Mouse (Mus musculus): ENCODE measurements around the gene Vps37c.

The Vps37c gene

GRCm38 (mm10) chr19:10742145-10742544 lies 53.6 kb downstream of the Vps37c start:
- no peak for DNase-seq (ENCODE audit: low spot score)

- no peak for DNase-seq (ENCODE audit: low spot score)
Observed at GRCm38 (mm10) chr19:10742565-10742964, 54.0 kb downstream of the Vps37c start.

- DNase-seq (ENCODE audit: low spot score) = no peak
Observed at GRCm38 (mm10) chr19:10747182-10747581, 58.6 kb downstream of the Vps37c start.

- no peak for DNase-seq (ENCODE audit: low spot score)
Observed at GRCm38 (mm10) chr19:10747718-10748117, 59.2 kb downstream of the Vps37c start.

GRCm38 (mm10) chr19:10748401-10749102 lies 60.0 kb downstream of the Vps37c start:
- no peak for DNase-seq (ENCODE audit: low spot score)

GRCm38 (mm10) chr19:10749295-10749694 lies 60.8 kb downstream of the Vps37c start:
- no peak for DNase-seq (ENCODE audit: low spot score)

GRCm38 (mm10) chr19:10750161-10750560 lies 61.6 kb downstream of the Vps37c start:
- no peak for DNase-seq (ENCODE audit: low spot score)

GRCm38 (mm10) chr19:10751607-10752006 lies 63.1 kb downstream of the Vps37c start:
- DNase-seq (ENCODE audit: low spot score) = no peak

- DNase-seq (ENCODE audit: low spot score) = no peak
Observed at GRCm38 (mm10) chr19:10752106-10752505, 63.6 kb downstream of the Vps37c start.

- DNase-seq (ENCODE audit: low spot score) = no peak
Observed at GRCm38 (mm10) chr19:10752646-10753045, 64.1 kb downstream of the Vps37c start.

- no peak for DNase-seq (ENCODE audit: low spot score)
Observed at GRCm38 (mm10) chr19:10757125-10757524, 68.6 kb downstream of the Vps37c start.

GRCm38 (mm10) chr19:10757526-10757925 lies 69.0 kb downstream of the Vps37c start:
- DNase-seq (ENCODE audit: low spot score) = no peak

GRCm38 (mm10) chr19:10758708-10759107 lies 70.2 kb downstream of the Vps37c start:
- no peak for DNase-seq (ENCODE audit: low spot score)

- no peak for DNase-seq (ENCODE audit: low spot score)
Observed at GRCm38 (mm10) chr19:10759525-10759924, 71.0 kb downstream of the Vps37c start.

- DNase-seq (ENCODE audit: low spot score) = no peak
Observed at GRCm38 (mm10) chr19:10759983-10760831, 71.7 kb downstream of the Vps37c start.

- no peak for DNase-seq (ENCODE audit: low spot score)
Observed at GRCm38 (mm10) chr19:10761794-10762415, 73.4 kb downstream of the Vps37c start.

GRCm38 (mm10) chr19:10762468-10762867 lies 73.9 kb downstream of the Vps37c start:
- DNase-seq (ENCODE audit: low spot score) = no peak

- DNase-seq (ENCODE audit: low spot score) = no peak
Observed at GRCm38 (mm10) chr19:10763381-10764031, 75.0 kb downstream of the Vps37c start.

All from spleen, adult 12 weeks (tissue).